Mouse (Mus musculus): ENCODE data around the gene Zeb2.

- TF ChIP-seq CTCF (IDR thresholded peaks at IDR 0.05; ENCODE audit: borderline replicate concordance, control insufficient read depth, extremely low read depth, insufficient read depth, low read length, poor library complexity) (no peak), POLR2A (IDR thresholded peaks at IDR 0.05; ENCODE audit: control insufficient read depth, extremely low read depth, insufficient read depth, low read length, poor library complexity) (no peak)
These were observed 19.2 kb downstream of the Zeb2 start for GRCm38 (mm10) chr2:45097969-45098368.

Measured in thymus, adult 2 months (tissue).